Mouse (Mus musculus): ENCODE results near the gene Noxo1.
"Not testable (repeated sequence)": the region's sequence is repeated elsewhere in the genome, so short reads cannot be mapped to it uniquely, and the experiment has no call there.

The Noxo1 gene

GRCm38 (mm10) chr17:24696011-24696697 lies at the start of gene Noxo1, which contains the start of gene Gfer:
TSS of gene Noxo1 (plus strand) at chr17:24696234.
TSS of gene Gfer (minus strand) at chr17:24696156.
- no peak for DNase-seq (ENCODE audit: low read depth, low spot score)

GRCm38 (mm10) chr17:24646381-24646780 lies 49.7 kb upstream of the Noxo1 start:
- no peak for DNase-seq (ENCODE audit: low read depth, low spot score)

- DNase-seq (ENCODE audit: low read depth, low spot score): no peak
Observed at GRCm38 (mm10) chr17:24647493-24647892, 48.5 kb upstream of the Noxo1 start.

- no peak for DNase-seq (ENCODE audit: low read depth, low spot score)
Observed at GRCm38 (mm10) chr17:24648731-24649377, 47.2 kb upstream of the Noxo1 start.

- no peak for DNase-seq (ENCODE audit: low read depth, low spot score)
Observed at GRCm38 (mm10) chr17:24649581-24650069, 46.4 kb upstream of the Noxo1 start.

GRCm38 (mm10) chr17:24650070-24650616 lies 45.9 kb upstream of the Noxo1 start, which contains the start of gene Slc9a3r2:
TSS of gene Slc9a3r2 (minus strand) at chr17:24650327.
- DNase-seq (ENCODE audit: low read depth, low spot score): no peak

- DNase-seq (ENCODE audit: low read depth, low spot score): no peak
Observed at GRCm38 (mm10) chr17:24650766-24651165, 45.3 kb upstream of the Noxo1 start.

- no peak for DNase-seq (ENCODE audit: low read depth, low spot score)
Observed at GRCm38 (mm10) chr17:24651835-24652234, 44.2 kb upstream of the Noxo1 start.

- no peak for DNase-seq (ENCODE audit: low read depth, low spot score)
Observed at GRCm38 (mm10) chr17:24653967-24654710, 41.9 kb upstream of the Noxo1 start.

- no peak for DNase-seq (ENCODE audit: low read depth, low spot score)
Observed at GRCm38 (mm10) chr17:24654969-24655368, 41.1 kb upstream of the Noxo1 start.

GRCm38 (mm10) chr17:24658017-24658758 lies 37.8 kb upstream of the Noxo1 start, which contains the start of gene Npw:
TSS of gene Npw (minus strand) at chr17:24658457.
- no peak for DNase-seq (ENCODE audit: low read depth, low spot score)

GRCm38 (mm10) chr17:24667011-24667410 lies 29.0 kb upstream of the Noxo1 start:
- DNase-seq (ENCODE audit: low read depth, low spot score): not testable (repeated sequence)

- no peak for DNase-seq (ENCODE audit: low read depth, low spot score)
Observed at GRCm38 (mm10) chr17:24667416-24667815, 28.6 kb upstream of the Noxo1 start.

- DNase-seq (ENCODE audit: low read depth, low spot score): not testable (repeated sequence)
Observed at GRCm38 (mm10) chr17:24669214-24669544, 26.9 kb upstream of the Noxo1 start.

GRCm38 (mm10) chr17:24669545-24670245 lies 26.3 kb upstream of the Noxo1 start, which contains the start of gene Zfp598:
TSS of gene Zfp598 (plus strand) at chr17:24669687.
- peak; percentile 82 for DNase-seq (ENCODE audit: low read depth, low spot score)

- no peak for DNase-seq (ENCODE audit: low read depth, low spot score)
Observed at GRCm38 (mm10) chr17:24670246-24670844, 25.7 kb upstream of the Noxo1 start.

GRCm38 (mm10) chr17:24671346-24671745 lies 24.7 kb upstream of the Noxo1 start:
- no peak for DNase-seq (ENCODE audit: low read depth, low spot score)

- no peak for DNase-seq (ENCODE audit: low read depth, low spot score)
Observed at GRCm38 (mm10) chr17:24672141-24672540, 23.9 kb upstream of the Noxo1 start.

GRCm38 (mm10) chr17:24674277-24674676 lies 21.8 kb upstream of the Noxo1 start:
- no peak for DNase-seq (ENCODE audit: low read depth, low spot score)

GRCm38 (mm10) chr17:24676187-24676586 lies 19.8 kb upstream of the Noxo1 start:
- DNase-seq (ENCODE audit: low read depth, low spot score): no peak
